Mouse (Mus musculus): ENCODE data around the gene Cyp2j5.

- no peak for TF ChIP-seq CTCF (conservative IDR thresholded peaks at IDR 0.05 in 1 of 2, IDR thresholded peaks at IDR 0.05 in 1 of 2; ENCODE audit: low read depth in 2 of 2, low read length in 2 of 2)
- no peak for TF ChIP-seq MAX (IDR thresholded peaks at IDR 0.05; ENCODE audit: low read length)
- no peak for TF ChIP-seq CHD2 (IDR thresholded peaks at IDR 0.05; ENCODE audit: low read length)
- TF ChIP-seq ETS1 (conservative IDR thresholded peaks at IDR 0.05; ENCODE audit: low read depth, low read length) = no peak
- no peak for TF ChIP-seq POLR2A (IDR thresholded peaks at IDR 0.05; ENCODE audit: low read depth, low read length)
- TF ChIP-seq ZNF384 (IDR thresholded peaks at IDR 0.05; ENCODE audit: low read depth, low read length) = no peak
- TF ChIP-seq MXI1 (IDR thresholded peaks at IDR 0.05; ENCODE audit: low read depth, low read length) = no peak
- no peak for TF ChIP-seq HCFC1 (IDR thresholded peaks at IDR 0.05; ENCODE audit: low read depth, low read length)
- TF ChIP-seq JUN (IDR thresholded peaks at IDR 0.05; ENCODE audit: insufficient read depth, low read depth, low read length) = no peak
- no peak for TF ChIP-seq E2F4 (IDR thresholded peaks at IDR 0.05; ENCODE audit: insufficient replicate concordance, low read depth, low read length)
Observed at GRCm38 (mm10) chr4:96680966-96681365, 17.0 kb upstream of the Cyp2j5 start.
